Mouse (Mus musculus) cortical plate, adult 2 months (tissue): ENCODE results near the gene Ankrd16. TPM values are rescaled to one million over a fixed set of nuclear protein-coding genes. Genes with fewer than 3 reads are reported as not detected.

Source experiments
- H3K27ac ChIP-seq: fragments of 200-500 bp; 2 replicates; pipeline ENCODE4 v1.5.1; 2012; ENCODE audit warnings: low read length, control low read depth, inconsistent platforms; ENCODE audit not compliant: insufficient read depth
- H3K4me1 ChIP-seq: fragments of 200-500 bp; 2 replicates; pipeline ENCODE4 v1.6.1; 2011; ENCODE audit warnings: low read length; ENCODE audit not compliant: control insufficient read depth, insufficient read depth
- H3K4me3 ChIP-seq: fragments of 200-500 bp; 2 replicates; pipeline ENCODE4 v1.5.1; 2011; ENCODE audit warnings: mild to moderate bottlenecking, low read length, control low read depth; ENCODE audit not compliant: insufficient read depth
- CTCF ChIP-seq: fragments of 200-500 bp; IDR thresholded peaks from 2 replicates; pipeline ENCODE4 v1.5.1; 2011; ENCODE audit warnings: mild to moderate bottlenecking, control low read depth, low read length; ENCODE audit not compliant: insufficient read depth; ENCODE audit errors: extremely low read depth
- POLR2A ChIP-seq: fragments of 200-500 bp; IDR thresholded peaks from 2 replicates; pipeline ENCODE4 v1.6.1; 2011; ENCODE audit warnings: mild to moderate bottlenecking, low read length, control low read depth; ENCODE audit not compliant: insufficient read depth; ENCODE audit errors: extremely low read depth
- polyA plus RNA-seq: library from polyadenylated mRNA; depleted of rRNA; stranded (reverse); fragments of >200 nt; gene quantifications from 2 replicates; pipeline ENCODE4 v1.2.3, GENCODE M21; 2012

The Ankrd16 gene
- polyA plus RNA-seq, 1 experiment = 96.0 TPM

DNA sequence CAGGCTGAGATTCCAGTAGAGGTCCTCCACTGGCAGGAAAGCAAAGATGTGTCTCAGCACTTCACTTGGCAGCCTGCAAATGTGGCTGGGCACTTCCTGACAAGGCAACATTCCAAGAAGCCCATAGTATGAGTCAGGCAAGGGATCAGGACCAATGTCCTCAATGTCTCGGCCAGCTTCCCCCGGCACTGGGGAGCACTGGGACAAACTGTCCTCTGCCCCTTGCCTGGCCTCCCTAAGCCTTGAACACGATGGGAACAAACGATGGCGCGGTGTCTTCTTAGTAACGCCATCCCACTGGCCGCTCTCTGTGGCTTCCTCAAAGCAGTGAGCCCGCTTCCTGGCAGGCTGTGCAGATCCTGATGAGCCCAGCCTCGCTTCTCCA is 10.5 kb upstream of the Ankrd16 start:
- TF ChIP-seq POLR2A (no peak), CTCF (no peak)
- no peak overlapping the region for H3K4me3 ChIP-seq
- peaks cover 7% of the 10 kb centered on the region for H3K4me1 ChIP-seq
- H3K27ac ChIP-seq = no peak overlapping the region

DNA sequence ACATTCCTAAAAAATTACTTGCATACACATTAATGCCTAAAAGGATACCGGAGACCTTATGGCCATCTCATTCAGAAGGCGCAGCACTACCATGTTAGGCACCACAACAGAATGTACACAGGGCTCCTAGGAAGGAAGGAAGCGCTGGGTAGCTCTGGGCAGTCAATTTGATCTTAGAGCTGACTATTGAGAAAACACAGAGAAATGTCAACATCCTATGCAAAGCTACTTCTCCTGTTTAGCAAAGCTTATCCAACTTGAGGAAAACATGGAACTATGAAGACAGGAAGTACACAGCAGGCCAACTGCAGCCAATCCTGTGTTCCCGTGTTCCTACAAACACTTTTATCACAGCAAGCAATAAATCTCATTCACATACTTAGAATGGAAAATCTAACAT is 6.0 kb upstream of the Ankrd16 start:
- no peak overlapping the region for H3K4me3 ChIP-seq
- peaks cover 6% of the 10 kb centered on the region for H3K4me1 ChIP-seq
- H3K27ac ChIP-seq = no peak overlapping the region
- no peak for TF ChIP-seq POLR2A

DNA sequence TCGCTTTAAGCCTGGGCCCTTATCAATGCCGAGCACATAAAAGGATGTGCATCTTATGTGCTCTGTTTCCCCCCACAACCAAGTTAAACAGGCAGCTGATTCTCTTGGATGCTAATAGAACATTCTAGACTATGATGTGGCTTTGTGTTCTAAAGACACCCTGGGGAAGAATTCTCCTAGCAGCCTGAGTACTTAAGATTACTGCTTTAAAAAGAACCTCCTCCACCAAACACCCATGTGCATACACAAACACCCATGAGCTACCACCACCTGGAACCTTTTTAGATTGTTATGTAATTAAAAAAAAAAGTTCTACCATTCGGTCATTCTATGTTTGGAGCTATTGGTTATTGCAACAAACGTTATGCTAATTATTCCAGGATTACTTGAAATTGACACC is 5.3 kb upstream of the Ankrd16 start:
- Histone ChIP-seq H3K4me3 (no peak overlapping the region), H3K4me1 (peaks cover 6% of the 10 kb centered on the region), H3K27ac (0 out of 2 replicates have a peak overlapping the region, but pooled peaks have one; percentile 47)
- TF ChIP-seq CTCF (no peak), POLR2A (no peak)

DNA sequence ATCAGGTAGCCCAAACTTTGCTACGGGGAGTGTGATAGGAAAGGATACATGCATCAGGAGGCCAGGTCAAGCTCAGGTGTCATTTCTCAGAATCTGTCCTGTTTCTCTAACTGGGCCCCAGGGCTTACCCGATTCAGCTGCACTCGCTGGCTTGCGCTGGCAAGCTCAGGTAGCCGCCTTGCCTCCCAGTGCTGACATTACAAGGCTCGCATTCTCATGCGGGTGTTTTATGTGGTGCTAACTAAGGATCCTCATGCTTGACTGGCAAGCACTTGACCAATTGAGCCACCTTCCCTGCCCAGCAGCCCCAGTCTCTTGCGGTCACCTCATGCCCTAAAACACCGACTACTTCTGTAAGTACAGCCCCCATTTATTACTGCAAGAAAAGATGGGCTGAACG is 3.2 kb upstream of the Ankrd16 start:
- Histone ChIP-seq H3K4me1 (peaks cover 7% of the 10 kb centered on the region), H3K4me3 (no peak overlapping the region), H3K27ac (no peak overlapping the region)
- TF ChIP-seq POLR2A (no peak), CTCF (no peak)

GRCm38 (mm10) chr2:11775121-11775520 is 2.6 kb upstream of the Ankrd16 start:
- Histone ChIP-seq H3K4me3 (no peak overlapping the region), H3K27ac (no peak overlapping the region), H3K4me1 (peaks cover 10% of the 10 kb centered on the region)
- TF ChIP-seq CTCF (no peak), POLR2A (no peak)

DNA sequence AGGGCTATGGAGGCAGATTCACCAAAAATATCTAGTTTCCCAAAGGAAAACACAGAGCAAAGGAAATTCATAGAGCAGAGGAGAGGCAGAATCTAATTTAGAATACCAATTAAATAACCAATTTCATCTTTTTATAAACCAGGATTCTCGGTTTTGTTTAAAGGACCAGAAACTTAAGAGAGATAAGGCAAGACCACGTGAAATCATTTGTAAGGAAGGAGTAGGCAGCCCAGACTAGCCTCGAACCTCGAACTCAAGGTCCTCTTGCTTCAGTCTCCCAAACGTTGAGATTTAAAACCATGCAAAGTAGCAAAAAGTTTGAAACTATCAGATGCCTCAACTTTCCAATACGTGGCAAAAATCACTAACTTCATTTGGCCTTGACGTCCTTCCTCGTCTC is 1.3 kb upstream of the Ankrd16 start:
- no peak for TF ChIP-seq POLR2A
- no peak for TF ChIP-seq CTCF
- peak overlapping the region; percentile 88 for H3K4me3 ChIP-seq
- H3K4me1 ChIP-seq = peaks cover 8% of the 10 kb centered on the region
- H3K27ac ChIP-seq = 0 out of 2 replicates have a peak overlapping the region, but pooled peaks have one; percentile 60

DNA sequence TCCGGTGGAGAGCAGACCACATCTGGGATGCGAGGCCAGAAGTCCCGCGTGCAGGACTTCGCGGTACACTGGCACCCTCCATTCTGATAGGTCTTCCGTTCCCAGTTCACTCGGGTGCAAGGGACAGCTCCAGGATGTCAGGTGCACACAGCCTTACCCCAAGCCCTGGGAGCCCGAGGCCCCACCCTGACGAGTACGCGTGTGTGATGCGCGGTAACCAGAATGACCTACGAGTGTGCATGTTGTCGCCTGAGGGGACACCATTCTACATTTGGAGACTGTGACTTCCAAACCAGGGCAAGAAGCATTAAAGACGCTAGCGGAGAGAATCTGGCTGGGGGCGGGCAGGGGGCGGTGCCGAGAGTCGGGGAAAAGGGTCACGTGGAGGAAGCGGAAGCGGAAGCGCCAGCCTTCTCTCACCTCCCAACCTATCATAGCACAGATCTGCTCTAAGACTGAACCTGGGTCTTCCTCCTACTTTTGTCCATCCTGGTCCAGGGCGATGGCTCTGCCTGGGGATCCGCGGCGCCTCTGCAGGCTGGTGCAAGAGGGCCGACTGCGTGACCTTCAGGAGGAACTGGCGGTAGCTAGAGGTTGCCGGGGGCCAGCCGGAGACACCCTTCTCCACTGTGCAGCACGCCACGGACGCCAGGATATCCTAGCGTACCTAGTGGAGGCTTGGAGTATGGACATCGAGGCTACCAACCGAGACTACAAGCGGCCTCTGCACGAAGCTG is 579 bp downstream of the Ankrd16 start:
- peak overlapping the region; percentile 95 for H3K27ac ChIP-seq
- H3K4me3 ChIP-seq = peak overlapping the region; percentile 88
- H3K4me1 ChIP-seq = peaks cover 6% of the 10 kb centered on the region
- TF ChIP-seq POLR2A (peak; percentile 69; the same call in 1 of the 2 replicates), CTCF (no peak)

DNA sequence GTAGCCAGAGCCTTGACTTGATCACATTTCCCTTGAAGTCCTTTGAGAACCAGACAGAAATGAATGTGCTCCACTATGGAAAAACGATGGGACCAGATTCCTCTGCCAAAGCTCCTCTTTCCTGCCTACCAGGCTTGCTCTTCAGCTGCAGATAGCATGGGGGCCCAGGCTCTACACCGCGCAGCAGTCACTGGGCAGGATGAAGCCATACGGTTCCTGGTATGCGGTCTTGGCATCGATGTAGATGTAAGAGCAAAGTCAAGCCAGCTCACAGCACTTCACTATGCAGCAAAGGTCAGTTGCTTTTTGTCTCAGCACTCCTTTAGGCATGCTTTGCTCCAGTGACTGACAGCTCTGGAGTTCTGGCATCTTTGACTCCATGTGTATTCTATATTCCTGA is 6.5 kb downstream of the Ankrd16 start:
- Histone ChIP-seq H3K4me3 (no peak overlapping the region), H3K4me1 (peaks cover 5% of the 10 kb centered on the region), H3K27ac (no peak overlapping the region)
- no peak for TF ChIP-seq CTCF
- no peak for TF ChIP-seq POLR2A

DNA sequence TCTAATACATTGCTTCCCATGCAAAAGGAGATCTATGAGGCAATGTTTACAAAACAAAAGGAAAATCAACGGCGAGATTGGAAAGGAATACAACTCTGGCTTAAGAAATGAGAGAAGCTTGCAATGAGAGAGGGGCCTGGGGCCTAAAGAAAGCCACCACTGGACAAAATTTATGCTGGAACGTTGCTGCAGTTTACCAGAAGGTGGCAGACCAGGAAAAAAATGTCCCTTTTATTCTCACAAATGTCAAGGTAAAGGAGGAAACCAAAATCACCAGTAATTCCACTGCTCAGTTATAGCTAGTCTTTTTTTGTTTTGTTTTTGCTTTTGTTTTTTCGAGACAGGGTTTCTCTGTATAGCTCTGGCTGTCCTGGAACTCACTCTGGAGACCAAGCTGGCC is 17.0 kb downstream of the Ankrd16 start:
- H3K4me3 ChIP-seq = no peak overlapping the region
- TF ChIP-seq POLR2A (no peak), CTCF (peak; percentile 22; the same call in 1 of the 2 replicates)

GRCm38 (mm10) chr2:11797930-11798364 is 20.3 kb downstream of the Ankrd16 start:
- no peak overlapping the region for H3K4me3 ChIP-seq
- TF ChIP-seq CTCF (no peak), POLR2A (no peak)
- no peaks in the 10 kb centered on the region for H3K4me1 ChIP-seq
- no peak overlapping the region for H3K27ac ChIP-seq

More for the DNA sequence above, 17.0 kb downstream of the Ankrd16 start:
- no peak overlapping the region for H3K27ac ChIP-seq
- no peaks in the 10 kb centered on the region for H3K4me1 ChIP-seq
